Mouse (Mus musculus): ENCODE measurements at regions not wholly inside any gene's neighbourhood (a gene's known extent, or its start where the extent isn't known, plus 50 kb on each side); places are given as distances from the start of the nearest gene placed in this dataset.

DNA sequence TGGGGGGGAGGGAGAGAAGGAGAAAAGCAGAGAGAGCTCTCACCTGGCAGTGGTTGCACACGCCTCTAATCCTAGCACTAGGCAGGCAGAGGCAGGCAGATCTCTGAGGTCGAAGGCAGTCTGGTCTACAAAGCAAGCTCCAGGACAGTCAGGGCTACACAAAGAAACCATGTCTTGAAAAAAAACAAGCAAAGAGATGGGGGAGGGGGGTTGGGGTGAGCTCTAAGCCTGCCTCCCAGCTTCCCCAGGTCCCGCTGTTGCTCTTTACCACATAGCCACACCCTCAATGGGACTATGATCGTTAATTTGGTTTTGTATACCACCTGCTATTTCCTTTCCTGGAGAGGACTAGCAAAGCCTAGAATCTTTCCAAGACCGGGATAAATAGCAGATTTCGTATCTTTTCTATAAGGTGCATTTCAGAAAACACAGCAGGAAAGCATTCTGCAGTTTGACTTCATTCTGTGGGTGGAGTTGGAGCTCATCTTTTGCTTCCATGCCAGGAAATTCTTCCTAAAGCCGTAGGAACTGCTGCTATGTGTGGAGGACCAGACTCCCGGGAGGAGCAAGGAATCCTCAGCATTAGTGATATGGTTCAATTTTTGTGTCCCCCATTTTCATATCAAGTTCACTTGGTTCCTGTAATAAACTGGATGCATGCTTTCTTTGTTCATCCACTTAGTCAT lies 52.7 kb upstream of the Rgma start:
- TF ChIP-seq RCOR1 (IDR thresholded peaks at IDR 0.05; ENCODE audit: low read depth, low read length): no peak
- TF ChIP-seq MAZ (IDR thresholded peaks at IDR 0.05; ENCODE audit: low read depth, low read length): no peak
- no peak for TF ChIP-seq MXI1 (IDR thresholded peaks at IDR 0.05; ENCODE audit: low read depth, low read length)
- TF ChIP-seq MAFK (IDR thresholded peaks at IDR 0.05; ENCODE audit: borderline replicate concordance, low read depth, low read length): no peak
- no peak for TF ChIP-seq ZNF384 (IDR thresholded peaks at IDR 0.05; ENCODE audit: low read depth, low read length)
- no peak for TF ChIP-seq ZMIZ1 (IDR thresholded peaks at IDR 0.05; ENCODE audit: low read depth, low read length)
- TF ChIP-seq BHLHE40 (IDR thresholded peaks at IDR 0.05; ENCODE audit: borderline replicate concordance, low read depth, low read length): no peak
- TF ChIP-seq E2F4 (IDR thresholded peaks at IDR 0.05; ENCODE audit: borderline replicate concordance, low read depth, low read length): no peak
- no peak for TF ChIP-seq USF1 (IDR thresholded peaks at IDR 0.05; ENCODE audit: low read depth, low read length)
- TF ChIP-seq CHD2 (IDR thresholded peaks at IDR 0.05; ENCODE audit: low read length): no peak
- no peak for TF ChIP-seq GABPA (IDR thresholded peaks at IDR 0.05; ENCODE audit: low read depth, low read length)
- TF ChIP-seq USF2 (IDR thresholded peaks at IDR 0.05; ENCODE audit: borderline replicate concordance in 1 of 2, insufficient read depth in 1 of 2, low read depth in 1 of 2, low read length in 2 of 2): no peak
- H3K9me3 ChIP-seq (replicated peaks; ENCODE audit: insufficient read depth, low read length): no peaks in the 10 kb centered on the region
- no peaks in the 10 kb centered on the region for H3K4me1 ChIP-seq (ENCODE audit: control insufficient read depth in 1 of 2, insufficient read depth in 2 of 2, low read length in 2 of 2)

DNA sequence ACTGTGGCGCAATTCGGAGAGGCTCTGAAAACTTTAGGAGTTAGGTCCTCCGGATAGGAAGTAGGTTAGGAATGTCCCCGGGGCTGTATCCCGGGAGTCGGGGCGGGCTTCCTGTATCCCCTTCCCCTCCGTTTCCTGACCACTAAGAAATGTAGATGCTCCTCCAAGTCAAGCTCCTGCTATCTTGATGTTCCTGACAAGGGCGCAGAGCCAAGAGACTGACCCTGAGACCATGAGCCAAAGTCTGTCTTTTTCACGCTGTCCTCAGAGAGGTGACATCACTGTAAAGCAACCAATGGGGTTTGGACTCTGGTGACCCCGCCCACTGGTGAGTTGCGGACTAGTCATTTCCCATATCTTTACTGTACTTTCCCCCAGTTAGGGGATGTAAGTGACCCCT lies 51.8 kb upstream of the Rgma start:
- no peaks in the 10 kb centered on the region for H3K4me1 ChIP-seq (ENCODE audit: control insufficient read depth in 1 of 2, insufficient read depth in 2 of 2, low read length in 2 of 2)
- no peak for DNase-seq (ENCODE audit: low read depth, low spot score)
- TF ChIP-seq UBTF (IDR thresholded peaks at IDR 0.05; ENCODE audit: borderline replicate concordance, insufficient read depth, low read depth, low read length) (no peak), TBP (IDR thresholded peaks at IDR 0.05; ENCODE audit: low read depth, low read length) (no peak), TCF12 (IDR thresholded peaks at IDR 0.05; ENCODE audit: low read depth, low read length) (no peak), ZMIZ1 (IDR thresholded peaks at IDR 0.05; ENCODE audit: low read depth, low read length) (no peak), MEF2A (IDR thresholded peaks at IDR 0.05; ENCODE audit: extremely low read depth, insufficient replicate concordance, low read depth, low read length, poor library complexity, severe bottlenecking) (no peak), POLR2AphosphoS5 (IDR thresholded peaks at IDR 0.05; ENCODE audit: borderline replicate concordance, low read depth, low read length) (no peak), MAX (IDR thresholded peaks at IDR 0.05; ENCODE audit: low read length) (no peak), ZKSCAN1 (IDR thresholded peaks at IDR 0.05; ENCODE audit: low read depth, low read length) (no peak), SMC3 (IDR thresholded peaks at IDR 0.05; ENCODE audit: low read depth, low read length) (no peak), KAT2A (conservative IDR thresholded peaks at IDR 0.05; ENCODE audit: low read depth, low read length) (no peak), MXI1 (IDR thresholded peaks at IDR 0.05; ENCODE audit: low read depth, low read length) (no peak), MYC (IDR thresholded peaks at IDR 0.05; ENCODE audit: low read depth, low read length) (no peak), SIN3A (IDR thresholded peaks at IDR 0.05; ENCODE audit: low read length) (no peak), MAFK (IDR thresholded peaks at IDR 0.05; ENCODE audit: borderline replicate concordance, low read depth, low read length) (no peak), GABPA (IDR thresholded peaks at IDR 0.05; ENCODE audit: low read depth, low read length) (no peak), CTCF (IDR thresholded peaks at IDR 0.05 in 2 of 3, conservative IDR thresholded peaks at IDR 0.05 in 1 of 3; ENCODE audit: control insufficient read depth in 1 of 3, insufficient read depth in 1 of 3, low read depth in 2 of 3, low read length in 3 of 3, poor library complexity in 1 of 3, severe bottlenecking in 1 of 3) (no peak), NELFE (IDR thresholded peaks at IDR 0.05; ENCODE audit: low read depth, low read length) (no peak), POLR2A (IDR thresholded peaks at IDR 0.05; ENCODE audit: control insufficient read depth in 1 of 2, insufficient read depth in 1 of 2, low read depth in 1 of 2, low read length in 2 of 2, poor library complexity in 1 of 2) (no peak), TAL1 (IDR thresholded peaks at IDR 0.05; ENCODE audit: low read length) (no peak)
- H3K9ac ChIP-seq (ENCODE audit: control insufficient read depth, low read depth, low read length, poor library complexity, severe bottlenecking): no peak overlapping the region
- H3K79me2 ChIP-seq (ENCODE audit: control insufficient read depth, insufficient read depth, low read length, poor library complexity): no peaks in the 10 kb centered on the region
- H3K9me3 ChIP-seq (replicated peaks; ENCODE audit: insufficient read depth, low read length): no peaks in the 10 kb centered on the region
- H3K27ac ChIP-seq (ENCODE audit: control insufficient read depth, low read depth, low read length): no peak overlapping the region
- no peak overlapping the region for H3K4me3 ChIP-seq (ENCODE audit: control insufficient read depth in 1 of 2, insufficient read depth in 1 of 2, low read depth in 2 of 2, low read length in 2 of 2)
- no peaks in the 10 kb centered on the region for H3K36me3 ChIP-seq (ENCODE audit: control insufficient read depth in 1 of 2, insufficient read depth in 2 of 2, low read length in 2 of 2)
- H3K27me3 ChIP-seq (ENCODE audit: control insufficient read depth in 1 of 2, insufficient read depth in 2 of 2, low read length in 2 of 2): no peaks in the 10 kb centered on the region

More for the DNA sequence above, 52.7 kb upstream of the Rgma start:
- no peak overlapping the region for H3K27ac ChIP-seq (ENCODE audit: control insufficient read depth, low read depth, low read length)
- H3K36me3 ChIP-seq (ENCODE audit: control insufficient read depth in 1 of 2, insufficient read depth in 2 of 2, low read length in 2 of 2): no peaks in the 10 kb centered on the region
- H3K79me2 ChIP-seq (ENCODE audit: control insufficient read depth, insufficient read depth, low read length, poor library complexity): no peaks in the 10 kb centered on the region
- H3K9ac ChIP-seq (ENCODE audit: control insufficient read depth, low read depth, low read length, poor library complexity, severe bottlenecking): no peak overlapping the region
- no peak for DNase-seq (ENCODE audit: low read depth, low spot score)
- no peak overlapping the region for H3K4me3 ChIP-seq (ENCODE audit: control insufficient read depth in 1 of 2, insufficient read depth in 1 of 2, low read depth in 2 of 2, low read length in 2 of 2)
- H3K27me3 ChIP-seq (ENCODE audit: control insufficient read depth in 1 of 2, insufficient read depth in 2 of 2, low read length in 2 of 2): no peaks in the 10 kb centered on the region

All from MEL (cell line).